Mouse (Mus musculus) cerebellum, adult 11-12 months (tissue): ENCODE data around the gene Rasa2.
"Not testable (repeated sequence)": the region's sequence is repeated elsewhere in the genome, so short reads cannot be mapped to it uniquely, and the experiment has no call there.

ENCODE experiments used
- DNase-seq: peaks from one replicate; pipeline ENCODE4 v3.0.0; 2022

Gene Rasa2

DNA sequence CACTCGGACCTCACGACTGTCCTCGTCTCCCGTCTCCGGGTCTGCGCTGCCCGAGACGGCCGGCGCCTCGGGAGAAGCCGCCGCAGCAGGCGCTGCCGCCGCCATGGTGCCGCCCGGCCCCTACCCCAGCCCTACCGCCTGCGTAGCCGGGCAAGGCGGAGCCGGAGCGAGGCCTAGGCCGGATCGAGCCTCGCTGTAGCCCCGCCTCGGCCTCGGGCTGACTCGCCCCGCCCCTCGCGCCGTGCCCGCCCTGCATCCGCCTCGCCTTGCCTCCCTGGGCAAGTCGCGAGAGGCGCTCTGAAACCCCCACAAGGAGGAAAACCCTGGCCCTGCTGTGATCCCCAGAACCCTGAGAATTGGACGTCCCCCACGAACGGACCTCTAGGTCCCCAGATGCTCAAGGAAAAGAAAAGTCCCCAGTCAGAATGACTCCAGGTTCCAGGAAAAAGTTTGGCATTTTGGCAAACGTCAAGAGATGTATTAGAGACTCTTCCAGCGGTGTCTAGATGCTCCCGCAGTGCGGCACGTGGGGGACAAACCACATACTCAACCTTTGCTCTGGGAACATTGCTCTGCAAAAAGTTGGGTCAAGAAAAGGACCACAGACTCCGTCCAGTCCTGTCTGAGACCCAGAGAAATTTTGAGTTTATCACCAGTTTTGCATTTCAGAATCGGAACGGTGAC, at the start of gene Rasa2:
Gene Rasa2, minus strand, starts transcription at position 229 of the 684 bp plus-strand sequence.
- peak; percentile 88 for DNase-seq

DNA sequence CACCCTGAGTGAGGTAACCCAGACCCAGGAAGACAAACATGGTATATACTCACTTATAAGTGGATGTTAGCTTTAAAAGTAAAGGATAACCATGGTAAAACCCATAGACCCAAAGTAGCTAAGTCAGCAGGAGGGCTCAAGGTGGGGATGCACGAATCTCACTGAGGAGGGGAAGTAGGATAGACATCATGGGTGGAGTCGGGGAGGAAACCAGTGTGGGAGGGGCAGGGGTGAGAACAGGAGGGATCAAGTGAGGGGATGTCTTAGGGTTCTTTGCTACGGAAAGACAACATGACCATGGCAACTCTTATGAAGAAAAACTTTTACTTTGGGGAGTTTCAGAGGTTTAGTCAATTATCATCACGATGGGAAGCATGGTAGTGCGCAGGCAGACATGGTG, 47.2 kb upstream of the Rasa2 start:
- DNase-seq = no peak

DNA sequence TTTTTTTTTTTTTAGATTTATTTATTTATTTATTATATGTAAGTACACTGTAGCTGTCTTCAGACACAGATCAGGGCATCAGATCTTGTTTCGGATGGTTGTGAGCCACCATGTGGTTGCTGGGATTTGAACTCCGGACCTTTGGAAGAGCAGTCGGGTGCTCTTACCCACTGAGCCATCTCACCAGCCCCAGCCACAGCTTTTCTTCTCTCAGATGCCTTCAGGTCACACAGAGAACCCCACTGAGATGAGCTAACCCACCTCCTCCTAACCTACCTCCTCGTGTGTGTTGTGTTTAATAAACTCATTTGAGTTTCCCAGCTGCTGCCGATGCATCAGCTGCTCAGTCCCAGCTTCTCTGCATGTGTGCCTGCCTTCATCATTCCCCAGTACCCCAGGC, 46.3 kb upstream of the Rasa2 start:
- DNase-seq = not testable (repeated sequence)

DNA sequence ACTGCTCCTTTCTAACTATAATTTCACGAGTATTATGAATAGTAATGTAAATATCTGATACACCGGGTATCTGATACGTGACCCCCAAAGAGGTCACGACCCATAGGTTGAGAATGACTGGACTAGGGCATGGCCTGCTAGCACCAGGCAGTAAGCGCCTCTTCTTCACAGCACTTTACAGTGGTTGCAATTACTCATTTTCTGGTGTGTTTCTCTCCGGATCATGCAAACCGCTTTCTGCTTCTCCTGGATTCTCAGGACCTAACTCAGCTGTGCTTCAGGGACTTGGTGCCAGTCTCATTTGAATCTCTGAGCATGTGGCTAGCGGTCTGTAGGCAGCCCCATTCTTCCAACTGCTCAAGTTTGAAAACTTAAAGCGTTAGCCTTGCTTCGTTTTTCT, 45.3 kb upstream of the Rasa2 start:
- no peak for DNase-seq

DNA sequence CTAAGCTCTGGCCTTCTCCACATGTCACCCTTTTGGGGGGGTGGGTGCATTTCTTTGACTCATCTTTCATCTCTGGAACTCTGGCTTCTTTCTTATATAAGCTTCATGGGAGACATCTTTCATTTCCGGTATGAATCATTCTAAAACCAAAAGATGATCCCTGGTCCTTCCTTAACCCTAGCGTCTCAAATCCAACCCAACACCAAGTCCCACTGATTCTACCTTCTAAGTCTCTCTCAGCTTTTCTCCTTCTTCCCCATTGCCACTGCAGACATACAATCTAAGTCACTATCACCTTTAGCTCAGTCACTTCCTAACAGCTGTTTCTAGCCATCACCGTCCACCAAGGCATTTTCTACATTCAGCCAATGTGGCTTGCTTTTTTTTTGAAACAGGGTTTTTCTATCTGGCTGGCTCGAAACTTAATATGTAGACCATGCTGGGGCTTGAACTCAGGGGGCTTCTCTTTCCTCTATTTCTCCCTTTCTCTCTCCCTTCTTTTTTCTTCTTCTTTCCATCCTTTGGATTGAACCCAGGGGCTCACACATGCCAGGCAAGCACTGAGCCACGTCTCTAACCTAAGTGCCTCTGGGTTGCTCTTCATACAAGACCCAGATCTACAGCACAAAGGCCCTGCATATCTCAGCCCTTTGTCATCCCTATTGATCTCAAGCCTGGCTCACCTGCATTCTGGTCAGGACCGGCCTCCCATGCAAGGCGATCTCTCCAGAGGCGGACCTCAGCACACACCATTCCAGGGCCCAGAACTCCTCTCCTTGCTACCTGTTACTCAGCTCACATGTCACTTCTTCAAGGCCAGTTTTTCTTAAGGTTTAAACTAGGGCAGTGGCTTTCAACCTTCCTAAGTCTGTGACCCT, 44.6 kb upstream of the Rasa2 start:
- DNase-seq = no peak

DNA sequence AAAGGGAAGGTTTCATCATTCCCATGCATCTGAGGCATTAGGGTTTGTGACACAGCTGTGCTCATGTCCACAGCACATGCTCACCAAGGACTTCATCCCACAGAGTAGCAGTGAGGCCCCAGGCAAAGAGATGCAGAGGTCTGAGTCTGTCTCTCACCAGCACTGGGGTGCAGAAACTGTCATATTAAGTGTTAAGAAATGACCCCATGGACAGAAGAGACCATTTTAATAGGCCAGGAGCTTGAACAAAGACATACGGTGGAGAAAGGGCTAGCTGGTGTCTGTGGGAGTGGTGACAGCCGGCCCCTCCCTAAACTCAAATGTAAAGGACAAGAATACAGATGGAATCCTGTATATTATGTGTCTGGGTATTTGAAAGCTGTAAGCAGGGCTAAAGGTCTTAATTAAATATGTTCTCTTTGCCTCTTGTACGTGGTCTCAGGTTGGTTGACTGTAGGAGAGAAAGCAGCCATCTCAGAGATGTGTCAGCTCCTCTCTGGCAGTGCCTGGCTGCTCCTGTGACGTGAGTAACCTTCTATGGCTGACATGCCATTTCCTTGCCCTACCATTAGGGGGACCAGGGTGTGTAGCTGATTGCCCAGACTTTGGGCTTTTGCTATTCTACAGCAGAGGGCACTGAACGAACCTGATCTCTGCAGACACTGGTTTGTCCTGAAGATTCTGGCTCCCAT, 43.8 kb upstream of the Rasa2 start:
- DNase-seq = peak; percentile 69

DNA sequence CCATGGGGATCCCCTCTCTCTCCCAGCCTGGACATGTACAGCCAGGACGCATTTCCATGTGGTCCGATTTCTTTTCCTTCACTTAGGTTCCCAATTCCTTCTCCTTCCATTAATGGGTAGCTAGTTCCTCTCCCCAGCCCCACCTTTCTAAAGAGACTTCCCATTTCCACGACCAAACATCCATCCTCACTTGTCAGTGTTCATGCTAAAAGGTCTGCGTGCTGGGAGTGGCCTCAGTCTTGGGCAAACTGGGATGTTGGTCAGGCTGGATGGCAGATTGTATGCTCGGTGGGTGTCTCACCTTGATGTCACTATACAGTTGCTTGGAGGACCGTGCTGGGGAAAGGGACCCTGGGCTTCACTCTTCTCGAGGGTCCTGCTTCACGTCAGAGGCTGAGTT, 42.9 kb upstream of the Rasa2 start:
- DNase-seq = no peak

DNA sequence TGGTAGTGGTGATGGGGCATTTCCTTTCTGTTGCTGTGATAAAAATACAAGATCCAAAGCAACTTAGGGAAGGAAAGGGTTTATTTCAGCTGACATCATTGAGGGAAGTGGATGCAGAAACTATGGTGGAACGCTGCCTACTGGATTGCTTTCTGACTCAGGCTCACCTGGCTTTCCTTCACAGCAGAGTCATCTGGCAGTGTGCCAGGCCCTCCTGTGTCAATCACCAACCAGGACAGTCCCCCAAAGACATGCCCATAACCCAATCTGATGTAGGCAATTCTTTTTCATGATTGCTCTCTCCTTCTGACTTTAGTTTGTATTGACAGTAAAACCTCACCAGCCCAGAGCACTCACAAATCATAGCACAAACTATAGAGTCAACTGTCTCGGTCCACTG, 41.0 kb upstream of the Rasa2 start:
- DNase-seq = no peak

DNA sequence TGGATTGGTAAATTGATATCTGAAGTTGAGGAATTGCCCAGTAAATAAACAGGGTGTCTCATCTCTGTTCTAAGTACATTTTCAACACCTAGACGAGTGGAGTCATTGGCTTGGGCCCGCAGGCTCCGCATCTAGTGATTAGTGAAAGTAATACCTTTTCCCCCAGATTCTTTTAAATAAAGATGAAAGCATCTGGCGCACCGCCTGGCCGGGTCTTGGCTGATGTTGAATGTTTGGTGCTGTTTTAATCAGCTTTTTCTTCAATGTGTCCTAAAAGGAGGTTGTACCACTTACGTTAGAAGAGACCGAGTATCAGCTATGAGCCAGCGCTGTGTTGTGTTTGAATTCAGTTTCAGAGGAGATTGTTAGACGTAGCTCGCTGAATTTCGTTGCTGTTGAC, 39.8 kb upstream of the Rasa2 start:
- no peak for DNase-seq

DNA sequence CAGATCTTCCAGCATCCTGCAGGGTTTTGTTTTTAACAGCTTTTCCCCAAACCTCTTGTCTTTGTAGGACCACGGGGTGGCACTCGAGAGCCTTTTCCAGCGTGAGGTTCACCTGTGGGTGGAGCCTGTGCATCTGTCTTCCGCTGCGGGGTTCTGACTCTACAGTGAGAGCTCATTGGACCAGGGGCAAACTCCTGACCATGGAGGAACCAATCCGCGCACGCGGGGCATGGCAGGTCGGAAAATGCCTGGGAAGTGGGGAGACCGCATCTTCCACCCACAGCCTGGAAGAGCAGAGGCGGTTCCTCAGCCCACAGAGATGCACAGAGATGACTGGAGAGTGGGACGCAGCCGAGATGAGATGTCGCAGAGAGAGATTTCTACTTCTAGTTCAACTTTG, 38.5 kb upstream of the Rasa2 start:
- peak; percentile 97 for DNase-seq

DNA sequence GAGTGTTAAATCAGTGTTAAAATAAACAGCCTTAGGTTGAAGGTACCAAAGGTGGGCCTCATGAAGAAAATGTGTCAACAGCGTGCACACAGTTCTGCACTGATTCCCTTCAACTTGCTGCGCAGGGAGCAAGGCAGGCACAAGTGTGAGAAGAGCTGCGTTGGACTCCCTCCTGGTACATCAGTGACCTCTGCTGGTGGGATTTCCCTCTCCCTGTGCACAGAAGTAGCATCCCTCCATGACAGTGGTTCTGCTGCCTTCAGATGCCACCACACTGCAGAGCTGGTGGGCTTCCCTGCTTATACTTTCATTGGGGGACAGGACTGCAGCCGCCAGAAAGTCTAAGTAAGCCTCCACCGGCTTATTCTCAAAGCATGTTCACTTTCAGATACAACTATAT, 37.2 kb upstream of the Rasa2 start:
- DNase-seq = peak; percentile 63

DNA sequence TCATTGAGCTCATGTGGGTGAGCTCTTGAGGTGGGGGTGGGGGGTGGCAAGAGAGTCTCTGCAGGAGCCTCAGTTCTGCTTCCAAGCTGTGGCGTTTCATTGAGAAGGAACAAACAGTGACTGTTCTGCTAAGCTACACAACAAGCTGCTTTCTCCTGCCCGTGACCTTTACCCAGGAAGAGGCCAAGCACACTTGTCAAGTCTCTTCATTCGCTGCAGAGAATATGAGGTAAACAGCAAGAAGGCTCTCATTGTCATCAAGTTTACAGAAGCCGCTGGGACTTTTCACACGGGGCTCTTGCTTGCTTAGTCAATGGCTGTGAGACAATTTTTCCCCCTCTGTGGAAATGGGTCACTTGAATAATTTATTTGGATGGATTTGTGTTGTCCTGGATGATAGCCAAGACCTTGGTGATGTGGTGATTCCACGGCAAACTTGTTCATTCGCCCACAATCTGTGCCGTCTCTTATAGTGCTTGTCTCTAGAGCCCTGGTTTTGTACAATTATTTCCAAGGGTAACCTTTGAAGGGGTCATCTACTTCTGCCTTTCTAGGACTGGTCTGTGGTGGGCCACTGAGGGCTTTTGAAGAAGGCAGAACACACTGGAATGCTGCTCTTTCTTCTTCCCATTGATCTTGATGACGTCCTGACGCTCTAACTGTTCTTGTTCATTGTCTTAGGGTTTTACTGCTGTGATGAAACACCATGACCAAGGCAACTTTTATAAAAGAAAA, 29.3 kb upstream of the Rasa2 start:
- DNase-seq = no peak

DNA sequence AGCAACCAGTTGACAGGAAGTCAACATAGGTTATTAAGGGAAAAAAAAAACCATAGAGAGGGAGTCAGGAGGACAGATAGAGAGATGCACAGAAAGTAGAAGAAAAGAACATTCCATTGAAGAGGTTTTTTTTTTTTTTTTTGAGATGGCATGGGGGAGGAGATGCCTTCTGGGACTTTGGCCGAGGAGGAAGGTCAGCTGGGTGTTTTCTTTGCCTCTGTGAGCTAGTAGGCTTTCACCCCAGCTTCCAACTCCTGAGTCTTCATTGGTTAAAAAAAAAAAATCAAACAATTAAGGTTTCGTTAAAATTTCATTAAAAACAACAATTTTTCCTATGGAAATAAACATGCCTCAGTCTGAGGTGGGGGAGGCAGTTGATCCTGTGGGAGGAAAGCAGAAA, 28.4 kb upstream of the Rasa2 start:
- DNase-seq = no peak

DNA sequence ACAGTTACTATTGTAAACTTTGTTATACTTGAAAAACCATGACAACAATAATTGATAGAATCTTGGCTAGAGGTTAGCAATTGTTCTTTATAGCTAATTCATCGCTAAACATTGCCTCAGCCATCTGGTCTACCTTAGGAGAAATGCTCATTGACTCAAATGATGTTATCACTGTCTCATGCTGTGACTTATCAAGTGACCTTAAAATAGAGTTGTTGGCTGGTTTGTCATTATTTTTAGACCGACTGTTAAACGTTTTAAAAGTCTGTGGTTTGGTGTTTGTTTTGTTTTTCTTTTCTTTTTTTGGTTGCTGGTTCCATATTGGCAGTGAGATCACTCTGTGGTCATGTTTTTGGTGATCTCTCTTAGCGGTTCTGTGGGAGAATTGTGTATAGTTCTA, 22.1 kb upstream of the Rasa2 start:
- no peak for DNase-seq

DNA sequence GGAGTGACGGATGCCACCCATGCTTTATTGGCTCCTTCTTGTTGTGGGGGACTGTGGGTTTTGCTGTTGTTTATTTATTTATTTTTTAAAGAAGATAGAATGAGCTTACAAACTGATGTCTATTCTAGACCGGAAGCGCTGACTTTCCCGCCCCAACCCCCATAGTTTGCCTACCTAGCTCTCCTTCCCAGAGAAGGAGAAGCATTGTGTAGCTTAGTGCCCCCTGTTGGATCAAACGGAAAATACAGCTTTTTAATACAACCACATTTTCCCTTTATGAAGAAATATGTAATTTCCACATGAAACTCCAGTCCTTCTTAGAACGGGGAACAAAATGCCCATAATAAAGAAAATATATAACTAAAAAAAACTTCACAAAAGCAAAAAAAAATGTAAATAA, 21.3 kb upstream of the Rasa2 start:
- DNase-seq = no peak

DNA sequence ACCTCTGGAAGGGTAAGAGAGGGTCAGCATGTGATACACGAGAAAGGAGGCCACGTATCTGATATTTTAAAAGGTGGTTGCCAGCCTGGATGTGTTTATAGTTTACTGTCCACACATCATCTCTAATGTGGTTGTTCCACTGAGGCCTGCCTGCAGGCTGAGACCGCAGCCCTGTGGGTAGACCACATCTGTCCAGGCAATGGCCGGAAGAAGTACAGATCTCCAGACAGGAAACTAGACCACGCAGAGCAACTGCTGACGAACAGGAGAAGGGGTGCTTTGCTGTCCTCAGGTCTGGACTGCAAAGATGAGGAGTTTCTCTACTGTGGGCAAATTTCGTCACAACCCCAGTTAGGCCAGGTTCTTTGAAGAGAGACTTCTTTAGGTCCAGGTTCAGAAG, 19.4 kb upstream of the Rasa2 start:
- DNase-seq = no peak

DNA sequence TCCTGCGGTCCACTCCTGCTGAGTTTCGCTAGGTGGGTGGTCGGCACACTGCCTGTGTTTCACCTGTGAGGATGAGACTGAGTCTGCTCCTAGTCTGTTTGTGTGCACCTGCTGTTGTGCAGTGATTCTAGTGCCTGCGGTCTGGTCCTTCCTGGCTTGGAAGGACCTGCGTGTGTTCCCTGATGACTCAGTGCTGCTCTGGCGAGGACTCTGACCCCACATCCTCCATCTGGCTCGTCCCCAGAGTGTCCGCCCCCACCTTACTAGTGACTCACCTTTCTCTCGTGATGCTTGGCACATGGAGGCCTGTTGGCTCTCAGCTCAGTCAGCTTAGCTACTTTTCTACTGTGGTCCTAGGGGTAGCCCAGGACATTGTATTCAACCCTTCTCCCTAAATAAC, 18.5 kb upstream of the Rasa2 start:
- DNase-seq = peak; percentile 81

DNA sequence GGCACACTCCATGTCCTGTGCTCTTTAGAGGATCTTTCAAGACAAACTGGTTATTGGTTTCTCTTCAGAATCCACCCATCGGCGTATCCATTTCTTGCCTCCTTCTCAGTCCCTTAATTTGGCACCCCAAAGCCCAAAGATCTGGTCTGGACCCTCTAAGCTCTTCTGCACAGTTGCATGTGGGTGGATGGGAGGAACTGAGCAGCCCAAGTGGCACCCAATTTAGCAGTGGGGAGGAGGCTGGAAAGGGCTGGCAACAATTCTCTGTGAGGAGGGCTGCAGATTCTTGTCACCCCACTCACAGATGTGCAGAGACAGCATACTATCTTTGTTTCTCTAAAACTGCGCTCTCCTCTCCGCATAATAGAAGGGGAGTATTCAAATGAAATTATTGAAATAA, 17.9 kb upstream of the Rasa2 start:
- no peak for DNase-seq

DNA sequence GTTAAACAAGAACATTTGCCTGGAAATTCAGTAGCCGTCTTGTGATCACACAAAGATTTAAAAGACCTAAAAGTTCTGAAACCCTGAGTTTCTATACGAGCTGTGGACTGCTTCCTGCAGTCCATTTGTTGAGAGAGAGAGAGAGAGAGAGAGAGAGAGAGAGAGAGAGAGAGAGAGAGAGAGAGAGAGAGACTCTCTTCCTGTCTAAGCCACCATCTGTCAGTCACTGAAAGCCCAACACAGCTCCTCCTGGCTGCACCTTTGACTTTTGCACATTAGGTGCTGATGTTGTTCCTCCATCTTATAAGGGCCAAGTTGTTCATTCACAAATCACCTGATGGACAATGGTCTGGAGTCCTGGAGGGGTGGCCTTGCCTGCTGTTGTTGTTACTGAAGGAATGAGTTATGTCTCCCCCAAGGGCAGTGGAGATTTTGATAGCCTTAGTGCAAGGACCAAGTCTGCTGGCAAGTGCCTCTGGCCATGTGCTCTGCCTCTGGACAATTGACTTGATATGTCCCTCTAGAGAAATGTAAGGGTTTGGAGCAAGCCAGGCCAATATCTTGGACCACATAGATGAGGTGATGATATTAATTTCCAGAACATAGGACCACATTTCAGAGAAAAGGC, 15.4 kb upstream of the Rasa2 start:
- no peak for DNase-seq

DNA sequence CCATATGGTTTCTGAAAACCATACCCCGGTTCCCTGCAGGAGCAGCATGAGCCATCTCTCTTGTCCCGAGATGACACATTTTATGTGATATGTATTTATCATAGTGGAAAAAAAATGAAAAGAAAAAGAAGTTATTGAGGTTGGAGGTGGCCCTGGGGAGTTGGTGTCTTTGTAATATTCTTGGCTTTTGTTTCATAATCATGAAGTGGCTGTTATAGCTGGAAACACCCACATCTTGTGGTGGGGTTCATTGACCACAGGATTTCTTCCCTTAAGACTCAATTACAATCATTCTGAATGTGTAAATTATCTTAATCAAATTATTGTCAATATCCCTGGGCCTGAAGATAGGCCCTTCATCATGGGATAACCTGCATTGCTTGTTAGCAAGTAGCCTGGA, 13.4 kb upstream of the Rasa2 start:
- DNase-seq = no peak

DNA sequence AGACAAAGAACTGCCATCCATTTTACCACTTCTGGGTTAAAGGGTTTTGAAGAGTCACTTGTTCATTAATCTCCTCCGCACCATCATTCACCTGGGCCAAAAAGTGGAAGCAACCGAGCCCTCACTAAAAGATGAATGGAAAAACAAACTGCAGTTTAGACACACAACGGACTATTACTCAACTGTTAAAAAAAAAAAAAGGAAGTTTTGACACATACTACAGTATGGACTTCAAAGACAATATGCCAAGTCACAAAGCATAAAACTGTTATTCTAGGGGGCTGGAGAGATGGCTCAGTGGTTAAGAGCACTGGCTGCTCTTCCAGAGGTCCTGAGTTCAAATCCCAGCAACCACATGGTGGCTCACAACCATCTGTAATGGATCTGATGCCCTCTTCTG, 12.6 kb upstream of the Rasa2 start:
- not testable (repeated sequence) for DNase-seq

DNA sequence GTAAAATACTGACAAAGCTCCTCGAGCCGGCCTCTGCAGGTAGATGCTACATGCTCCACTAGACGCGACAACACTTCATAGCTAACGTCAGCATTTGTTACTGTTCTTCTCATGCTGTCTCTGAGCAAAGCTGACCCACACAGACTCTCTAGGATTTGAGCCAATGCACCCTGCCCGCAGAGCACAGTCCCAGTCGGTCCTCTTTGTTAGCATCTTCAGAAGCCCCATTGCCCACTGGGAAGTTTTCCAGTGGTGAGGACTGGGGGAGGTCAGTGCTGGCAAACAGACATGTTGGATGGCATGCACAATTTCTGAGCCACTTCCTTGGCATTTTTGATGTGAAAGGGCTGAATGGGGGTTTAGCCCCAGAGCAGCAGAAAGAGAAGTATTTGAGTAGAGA, 8.0 kb upstream of the Rasa2 start:
- no peak for DNase-seq

DNA sequence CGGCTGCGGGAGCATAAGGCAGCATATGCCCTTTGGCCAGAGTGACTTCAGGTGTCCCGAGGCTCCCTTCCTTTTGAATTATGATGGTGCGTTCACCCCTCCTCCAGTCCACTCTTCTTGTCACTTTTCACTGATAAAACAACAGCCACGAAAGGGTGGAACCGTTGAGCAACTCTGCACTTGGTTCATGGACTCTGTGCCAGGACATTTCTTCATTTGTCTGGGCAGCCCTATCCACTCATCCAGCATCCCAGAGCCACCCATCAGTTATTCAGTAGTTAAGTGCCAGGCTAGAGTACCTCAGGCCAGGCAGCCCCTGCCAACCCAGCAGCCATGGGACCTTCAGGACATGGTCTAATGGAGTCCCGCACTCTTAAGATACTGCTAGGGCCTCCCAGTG, 7.1 kb upstream of the Rasa2 start:
- no peak for DNase-seq
